Mouse (Mus musculus) spleen, postnatal 14 days (tissue): Measurements from ENCODE around the gene Olfr203.
"Not testable (repeated sequence)": the region's sequence is repeated elsewhere in the genome, so short reads cannot be mapped to it uniquely, and the experiment has no call there.

Experiments
- DNase-seq, 2 experiments: peaks; one replicate each; pipeline ENCODE4 v3.0.0; 2021 to 2022; ENCODE audit warnings: low spot score in 2 of 2

Gene Olfr203

GRCm38 (mm10) chr16:59298581-59298980, at the start of gene Olfr203:
Gene Olfr203 (plus strand): TSS chr16:59298881.
- no peak for DNase-seq

- DNase-seq = no peak
These were observed 49.0 kb upstream of the Olfr203 start for GRCm38 (mm10) chr16:59249684-59250083.

DNA sequence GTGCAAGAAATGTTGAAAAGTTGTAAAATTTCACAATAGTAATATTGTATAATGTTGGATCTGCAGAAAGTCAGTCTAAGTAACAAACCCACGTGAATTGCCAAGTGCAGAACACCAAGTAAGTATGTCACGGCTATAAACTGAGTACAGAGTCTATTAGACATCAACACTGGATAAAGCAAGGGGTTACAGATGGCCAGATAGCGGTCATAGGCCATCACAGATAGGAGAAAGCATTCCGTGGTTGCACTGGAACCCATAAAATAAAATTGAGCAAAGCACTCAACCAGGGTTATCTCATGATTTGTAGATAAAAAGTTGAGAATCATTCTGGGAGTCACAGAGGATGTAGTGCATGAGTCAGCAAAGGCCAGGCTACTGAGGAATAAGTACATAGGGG, 29.6 kb upstream of the Olfr203 start:
- DNase-seq = not testable (repeated sequence)

- DNase-seq = not testable (repeated sequence)
These were observed 26.1 kb upstream of the Olfr203 start, which contains the start of gene Olfr201 for GRCm38 (mm10) chr16:59272532-59272931. Gene Olfr201 (minus strand): TSS chr16:59272632.

DNA sequence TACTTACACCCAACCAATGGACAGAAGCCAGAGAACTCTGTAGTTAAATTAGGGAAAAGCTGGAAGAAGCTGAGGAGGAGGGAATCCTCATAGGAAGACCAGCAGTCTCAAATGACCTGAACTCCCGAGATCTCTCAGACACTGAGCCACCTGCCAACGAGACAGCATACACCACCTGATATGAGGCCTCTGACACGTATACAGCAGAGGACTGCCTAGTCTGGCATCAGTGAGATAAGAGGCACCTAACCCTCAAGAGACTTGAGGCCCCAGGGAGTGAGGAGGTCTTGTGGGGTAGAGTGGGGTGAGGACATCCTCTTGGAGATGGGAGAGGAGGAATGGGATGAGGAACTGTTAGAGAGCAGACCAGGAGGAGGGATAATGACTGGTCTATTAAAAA, 18.1 kb upstream of the Olfr203 start:
- no peak for DNase-seq

- no peak for DNase-seq
These were observed 15.2 kb upstream of the Olfr203 start for GRCm38 (mm10) chr16:59283476-59283875.

DNA sequence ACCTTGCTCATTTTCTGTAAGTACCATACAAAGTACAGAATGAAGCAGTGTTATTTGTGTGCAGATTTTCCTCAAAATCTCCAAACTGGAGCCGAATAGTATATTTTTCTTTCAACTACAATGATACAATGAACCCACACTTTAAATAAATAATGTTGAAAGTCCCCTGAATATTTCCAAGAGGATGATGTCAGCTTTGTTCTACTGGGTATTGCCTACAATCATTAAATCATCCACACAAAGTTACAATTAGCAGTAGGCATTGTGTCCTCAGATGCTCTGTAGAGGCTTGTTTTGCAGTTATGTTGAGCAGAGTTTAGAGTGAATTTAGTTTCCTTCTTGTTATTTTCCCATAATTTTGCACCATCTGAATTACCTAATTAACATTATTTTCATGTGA, 12.0 kb upstream of the Olfr203 start, which contains the start of gene Olfr202:
Gene Olfr202, minus strand, starts transcription at position 101 of the 400 bp plus-strand sequence.
- DNase-seq = no peak

GRCm38 (mm10) chr16:59287576-59287975, 11.1 kb upstream of the Olfr203 start:
- DNase-seq = not testable (repeated sequence)

GRCm38 (mm10) chr16:59318148-59318547, 19.5 kb downstream of the Olfr203 start, which contains the start of gene Olfr204:
Gene Olfr204 (minus strand): TSS chr16:59318248.
- no peak for DNase-seq

GRCm38 (mm10) chr16:59323262-59323661, 24.6 kb downstream of the Olfr203 start:
- not testable (repeated sequence) for DNase-seq

DNA sequence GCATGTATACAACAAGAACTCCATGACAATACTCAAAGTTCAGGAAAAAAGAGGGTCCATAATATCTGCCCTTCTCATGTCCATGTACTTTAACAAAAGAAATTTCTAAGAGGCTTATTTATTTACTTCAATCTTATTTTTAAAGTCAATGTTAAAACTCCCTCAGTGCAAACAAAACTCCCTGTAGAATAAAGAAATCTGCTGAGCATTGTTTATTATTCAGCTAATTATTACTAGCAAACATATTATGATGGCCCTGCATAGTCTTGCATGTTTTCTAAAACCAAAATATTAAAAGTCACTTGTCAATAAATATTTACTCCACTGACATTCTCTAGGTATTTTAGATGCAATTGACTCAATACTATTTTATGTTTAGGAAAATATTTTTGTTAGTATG, 32.4 kb downstream of the Olfr203 start, which contains the start of gene Olfr205:
Gene Olfr205, minus strand, starts transcription at position 101 of the 400 bp plus-strand sequence.
- no peak for DNase-seq

GRCm38 (mm10) chr16:59349146-59349545, 50.5 kb downstream of the Olfr203 start, which contains the start of gene Olfr206:
Gene Olfr206 (minus strand): TSS chr16:59349246.
- DNase-seq = no peak
